Mouse (Mus musculus): ENCODE measurements around the gene Bach1.

The Bach1 gene

DNA sequence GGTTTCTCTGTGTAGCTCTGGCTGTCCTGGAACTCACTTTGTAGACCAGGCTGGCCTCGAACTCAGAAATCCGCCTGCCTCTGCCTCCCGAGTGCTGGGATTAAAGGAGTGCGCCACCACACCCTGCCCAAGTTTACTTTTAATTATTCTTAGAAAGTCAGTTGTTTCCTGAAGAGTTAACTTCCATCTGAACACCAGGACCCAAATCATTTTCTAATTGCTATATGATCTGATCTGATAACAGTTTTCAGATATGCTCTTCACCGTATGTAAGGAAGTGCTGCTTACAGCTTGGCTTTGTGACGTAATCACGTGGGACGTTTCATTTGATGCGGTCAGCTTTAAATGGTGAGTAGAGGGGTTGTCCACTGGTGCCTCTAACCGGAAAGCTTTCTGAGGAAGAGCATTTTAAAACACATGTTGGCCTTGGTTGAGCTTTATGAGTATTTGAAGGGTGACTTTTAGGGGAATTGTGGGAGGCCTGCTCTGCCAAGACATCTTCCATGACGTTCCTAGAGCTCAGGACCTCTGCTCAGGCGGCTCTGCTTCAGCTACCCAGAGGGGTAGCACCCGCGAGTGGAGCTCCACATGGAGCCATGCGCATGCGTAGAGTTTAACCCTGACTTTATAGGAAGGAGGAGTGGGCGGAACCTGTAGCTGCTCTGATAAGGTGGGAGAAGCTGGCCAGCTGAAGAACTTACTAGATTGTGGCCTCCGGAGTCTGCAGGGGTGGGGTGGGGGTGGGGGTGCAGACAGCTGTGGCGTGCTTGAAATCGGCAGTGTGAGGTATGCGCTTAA is 39.3 kb downstream of the Bach1 start:
- DNase-seq (ENCODE audit: low spot score): no peak

- DNase-seq (ENCODE audit: low spot score): no peak
Observed at GRCm38 (mm10) chr16:87741034-87741715, 42.4 kb downstream of the Bach1 start.

DNA sequence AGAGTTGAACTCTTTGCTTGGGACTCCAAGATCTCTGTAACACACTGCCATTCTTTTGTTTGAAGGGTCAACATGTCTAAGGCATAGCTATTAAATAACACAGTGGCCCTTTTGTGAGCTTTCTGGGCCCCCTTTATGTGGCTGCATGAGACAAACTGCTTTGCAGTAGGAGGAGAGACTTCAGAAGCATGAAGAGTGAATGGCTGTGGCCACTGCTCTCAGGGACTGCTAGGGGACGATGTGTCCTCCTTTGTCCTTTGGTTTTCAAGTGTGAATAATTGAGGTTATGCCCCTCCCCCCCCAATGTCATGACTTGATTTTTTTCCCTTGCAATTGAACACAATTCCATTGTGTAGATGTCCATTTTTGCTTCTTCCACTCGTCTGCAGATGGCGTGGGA is 44.9 kb downstream of the Bach1 start:
- DNase-seq (ENCODE audit: low spot score): no peak

DNA sequence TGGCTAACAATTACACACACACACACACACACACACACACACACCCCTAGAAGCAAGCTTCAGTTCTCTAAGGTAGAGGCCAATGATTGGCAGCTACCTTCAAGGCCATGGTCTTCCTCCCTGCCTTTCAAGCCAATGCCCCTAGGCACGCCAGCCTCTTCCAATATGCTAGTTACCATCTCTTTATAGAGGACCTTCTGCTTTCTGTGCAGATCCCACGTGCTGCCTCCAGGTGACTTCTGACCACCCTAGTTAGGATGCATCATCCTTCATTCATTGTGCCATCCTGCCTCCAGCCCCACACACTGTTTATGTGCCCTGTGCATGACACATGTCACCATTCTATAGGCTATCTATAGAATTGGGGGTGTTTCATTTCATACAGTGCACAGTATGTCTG is 45.6 kb downstream of the Bach1 start:
- no peak for DNase-seq (ENCODE audit: low spot score)

DNA sequence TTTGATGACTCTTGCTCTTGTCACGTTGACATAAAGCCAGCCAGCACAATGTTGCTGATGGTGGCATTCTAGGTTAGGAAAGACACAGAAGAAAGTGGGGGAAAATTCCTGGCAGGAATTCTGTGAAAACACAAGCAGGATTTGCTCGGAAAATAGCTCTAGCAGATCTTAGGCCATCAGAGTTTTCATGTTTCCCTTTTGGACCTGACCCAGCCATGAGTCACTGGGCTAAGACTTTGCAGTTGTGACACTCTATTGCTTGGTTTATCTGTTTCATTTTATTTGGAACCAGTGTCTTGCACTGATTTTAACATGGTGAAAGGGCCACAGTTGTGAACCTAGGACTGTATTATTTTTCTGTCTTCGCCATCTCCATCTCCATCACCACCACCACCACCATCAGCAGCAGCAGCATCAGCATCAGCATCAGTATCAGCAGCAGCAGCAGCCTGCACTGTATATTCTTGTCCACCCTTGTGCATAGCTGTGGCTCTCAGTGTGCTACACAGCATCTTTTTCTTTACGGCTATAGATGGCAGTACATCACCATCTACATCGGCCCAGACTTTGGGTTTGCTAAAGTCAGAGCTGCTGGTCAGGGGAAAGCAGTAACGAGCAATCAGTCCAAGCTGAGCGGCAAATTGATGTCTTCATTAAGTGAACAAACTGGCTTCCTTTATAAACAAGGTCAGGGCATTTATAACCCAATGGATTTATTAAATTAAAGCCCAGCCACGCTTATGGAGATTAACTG is 46.6 kb downstream of the Bach1 start:
- DNase-seq (ENCODE audit: low spot score): peak; percentile 68

DNA sequence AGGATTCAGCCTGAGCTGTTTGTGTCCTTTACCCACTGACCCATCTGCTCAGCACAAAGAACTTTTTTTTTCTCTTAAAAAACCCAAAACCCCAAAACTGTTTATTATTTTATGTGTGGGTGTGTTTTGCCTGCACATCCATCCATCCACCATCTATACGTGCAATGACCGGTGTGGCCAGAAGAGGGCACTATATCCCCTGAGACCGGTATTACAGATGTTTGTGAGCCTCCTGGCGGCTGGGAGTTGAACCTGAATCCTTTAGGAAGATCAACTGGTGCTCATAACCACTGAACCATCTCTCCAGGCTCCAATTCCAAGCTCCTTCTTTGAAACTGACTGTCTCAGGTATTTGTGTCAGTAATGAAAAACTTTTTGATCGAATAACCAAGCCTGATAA is 48.0 kb downstream of the Bach1 start:
- DNase-seq (ENCODE audit: low spot score): peak; percentile 78

DNA sequence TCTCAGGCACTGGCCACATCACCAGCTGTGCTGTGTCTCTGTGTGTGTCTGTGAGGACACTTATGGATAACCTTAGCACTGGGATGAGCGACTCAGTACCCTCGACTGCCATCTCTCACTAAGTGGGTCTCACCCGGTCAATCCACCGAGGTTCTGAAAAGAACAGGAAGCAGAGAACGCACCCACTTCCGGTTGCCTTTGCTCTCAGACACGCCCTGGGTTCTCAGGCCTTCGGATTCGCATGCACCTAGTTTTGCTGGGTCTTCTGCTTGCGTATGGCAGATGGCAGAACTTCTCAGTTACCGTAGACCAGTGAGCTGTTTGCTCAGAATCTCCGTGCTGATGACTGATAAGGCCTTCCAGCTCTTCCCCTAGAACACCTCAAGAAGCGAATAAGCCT is 52.5 kb downstream of the Bach1 start:
- DNase-seq (ENCODE audit: low spot score): no peak

DNA sequence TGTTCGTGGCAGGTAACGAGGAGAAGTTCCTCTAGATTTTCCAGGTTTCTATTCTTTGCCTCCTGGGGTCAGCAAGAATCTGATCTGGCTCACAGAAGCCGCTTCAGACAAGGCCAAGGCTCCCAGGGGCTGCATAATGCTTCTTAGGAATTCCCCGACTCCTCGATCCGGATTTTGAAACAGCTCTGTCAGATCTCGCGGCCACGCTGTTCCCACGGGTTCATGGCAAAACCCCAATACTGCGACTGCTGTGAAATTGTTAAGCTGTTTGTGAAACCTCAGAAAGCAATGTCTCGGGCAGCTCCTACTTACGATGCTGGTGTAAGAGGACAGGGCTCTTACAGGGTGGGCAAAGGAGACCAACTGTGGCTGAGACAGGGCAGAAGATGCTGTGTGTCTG is 53.7 kb downstream of the Bach1 start:
- DNase-seq (ENCODE audit: low spot score): no peak

GRCm38 (mm10) chr16:87754858-87755257 is 56.1 kb downstream of the Bach1 start:
- DNase-seq (ENCODE audit: low spot score): peak; percentile 80

- no peak for DNase-seq (ENCODE audit: low spot score)
Observed at GRCm38 (mm10) chr16:87755915-87756314, 57.2 kb downstream of the Bach1 start.

GRCm38 (mm10) chr16:87758016-87758415 is 59.3 kb downstream of the Bach1 start:
- no peak for DNase-seq (ENCODE audit: low spot score)

DNA sequence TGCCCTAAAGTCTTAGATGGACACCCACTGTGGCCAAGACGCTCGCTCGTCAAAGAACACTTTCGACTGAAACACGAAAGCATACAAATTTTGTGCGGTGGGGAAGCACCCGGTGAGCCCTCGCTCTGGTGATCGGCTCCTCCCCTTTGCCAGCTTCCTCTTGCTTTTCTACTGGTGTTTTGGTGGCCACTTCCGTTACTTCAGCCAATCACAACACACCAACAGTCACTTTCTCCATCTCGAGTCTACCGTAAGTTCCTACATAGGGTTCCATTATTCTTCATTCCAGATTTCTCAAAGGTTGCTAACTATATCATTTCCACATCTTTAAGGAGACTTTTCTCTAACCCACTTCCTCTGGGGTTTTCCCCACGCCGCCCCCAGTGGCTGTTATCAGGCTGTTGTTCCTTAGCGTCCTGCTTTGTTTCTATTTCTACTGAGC is 65.9 kb downstream of the Bach1 start:
- no peak for DNase-seq (ENCODE audit: low spot score)

- no peak for DNase-seq (ENCODE audit: low spot score)
Observed at GRCm38 (mm10) chr16:87765984-87766383, 67.2 kb downstream of the Bach1 start.

DNA sequence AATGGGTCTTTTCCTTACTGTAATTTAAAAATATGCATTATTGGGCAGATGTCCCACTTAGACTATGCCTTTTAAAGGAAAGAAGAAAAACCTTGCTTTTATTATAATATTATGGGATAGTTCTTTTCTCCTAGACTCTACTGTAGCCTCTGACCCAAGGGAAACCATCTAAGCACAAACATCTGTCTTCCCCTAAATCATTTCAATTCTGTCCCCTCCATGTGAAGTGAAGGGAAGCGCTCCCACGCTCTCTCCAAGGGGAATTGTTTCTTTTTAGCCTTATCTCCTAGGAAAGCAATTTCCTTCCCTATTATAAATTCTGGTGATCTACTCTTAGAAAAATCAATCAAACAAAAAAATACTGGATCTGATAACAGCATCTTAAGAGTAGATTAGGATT is 71.8 kb downstream of the Bach1 start:
- DNase-seq (ENCODE audit: low spot score): no peak

DNA sequence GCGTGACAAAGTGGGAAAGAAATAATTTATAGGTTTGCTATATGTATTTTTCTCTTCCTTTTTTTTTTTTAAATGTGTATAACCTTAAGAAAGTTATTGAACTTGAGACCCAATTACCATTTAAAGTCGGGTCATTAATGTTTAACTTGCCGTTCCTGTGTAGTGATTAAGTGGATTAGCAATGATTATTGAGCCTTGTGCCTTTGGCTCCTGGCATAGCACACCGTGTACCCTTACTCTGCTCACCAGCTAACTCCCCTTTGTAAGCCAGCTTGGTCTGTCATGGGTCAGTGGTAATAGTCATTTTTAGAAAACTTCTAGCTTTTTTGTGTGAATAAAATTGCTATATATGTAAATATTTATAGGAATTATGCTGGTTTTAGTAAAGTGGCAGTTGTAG is 73.2 kb downstream of the Bach1 start:
- DNase-seq (ENCODE audit: low spot score): no peak

GRCm38 (mm10) chr16:87774398-87774797 is 75.7 kb downstream of the Bach1 start:
- peak; percentile 12 for DNase-seq (ENCODE audit: low spot score)

DNA sequence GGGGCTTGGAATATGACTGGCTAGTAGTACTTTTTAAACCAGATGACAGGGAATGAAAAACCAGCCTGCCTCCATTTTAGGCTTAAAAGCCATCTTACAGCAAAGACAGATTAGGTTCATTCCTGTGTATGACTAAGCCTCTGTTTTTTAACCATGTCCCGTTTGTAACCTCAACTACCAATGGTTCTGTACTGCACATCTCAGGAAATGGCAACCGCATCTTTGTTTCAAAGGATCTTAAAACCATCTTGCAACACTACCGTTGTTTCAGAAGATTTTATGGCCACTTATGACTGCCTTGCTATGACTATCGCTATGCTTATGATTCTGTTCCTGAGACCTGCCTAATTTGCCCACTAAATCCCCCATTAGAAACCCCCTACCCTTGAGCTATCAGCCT is 78.6 kb downstream of the Bach1 start:
- DNase-seq (ENCODE audit: low spot score): no peak

DNA sequence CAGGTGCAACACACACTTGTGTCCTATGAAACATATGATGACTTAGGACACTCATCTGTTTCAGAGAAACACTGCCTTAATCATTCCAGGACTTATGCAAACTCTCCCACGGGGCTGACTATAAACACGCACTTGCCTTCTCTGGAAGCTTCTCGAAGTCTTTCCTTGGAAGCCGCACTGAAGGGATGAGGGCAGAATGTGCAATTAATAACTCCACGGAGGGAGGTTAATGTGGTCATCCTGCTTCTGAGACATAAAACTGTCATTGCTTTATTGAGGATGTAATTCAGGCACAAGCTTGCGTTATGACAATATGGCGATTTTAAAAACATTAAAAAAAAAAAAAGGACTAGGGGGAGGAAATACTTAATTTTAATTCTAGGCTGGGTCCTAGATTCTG is 82.9 kb downstream of the Bach1 start:
- no peak for DNase-seq (ENCODE audit: low spot score)

All from adipocyte (in vitro differentiated cells).